Mouse (Mus musculus) kidney, embryonic 16.5 days (tissue): ENCODE measurements around the gene Gm16381. TPM values are rescaled to one million over a fixed set of nuclear protein-coding genes. Genes with fewer than 3 reads are reported as not detected.
"Not testable (repeated sequence)": the region's sequence is repeated elsewhere in the genome, so short reads cannot be mapped to it uniquely, and the experiment has no call there.

Experiments used
- ATAC-seq: fragments of 200-750 bp; cut with Nextera tagmentation; 2 replicates; pipeline ENCODE4 v1.8.0; 2017; ENCODE audit warnings: moderate TSS enrichment; ENCODE audit not compliant: low FRiP score, low TSS enrichment
- H3K27ac ChIP-seq: fragments of 300-500 bp; sonication (generic); 2 replicates; pipeline ENCODE4 v1.5.1; 2014; ENCODE audit warnings: low read length
- H3K27me3 ChIP-seq: fragments of 300-500 bp; sonication (generic); 2 replicates; pipeline ENCODE4 v1.6.1; 2014; ENCODE audit warnings: low read length, control low read depth, mixed read lengths; ENCODE audit not compliant: insufficient read depth
- H3K36me3 ChIP-seq: fragments of 300-500 bp; sonication (generic); 2 replicates; pipeline ENCODE4 v1.6.1; 2014; ENCODE audit warnings: low read length, control low read depth, mixed read lengths; ENCODE audit not compliant: insufficient read depth
- H3K4me1 ChIP-seq: fragments of 300-500 bp; sonication (generic); 2 replicates; pipeline ENCODE4 v1.6.1; 2014; ENCODE audit warnings: low read length, control low read depth, mixed read lengths; ENCODE audit not compliant: insufficient read depth
- H3K4me2 ChIP-seq: fragments of 300-500 bp; sonication (generic); replicated peaks from 2 replicates; pipeline ENCODE4 v1.6.1; 2014; ENCODE audit warnings: low read depth, low read length
- H3K4me3 ChIP-seq: fragments of 300-500 bp; sonication (generic); 2 replicates; pipeline ENCODE4 v1.5.1; 2014; ENCODE audit warnings: mild to moderate bottlenecking, low read length
- H3K9ac ChIP-seq: fragments of 300-500 bp; sonication (generic); replicated peaks from 2 replicates; pipeline ENCODE4 v1.6.1; 2014; ENCODE audit warnings: low read length
- H3K9me3 ChIP-seq: fragments of 300-500 bp; sonication (generic); 2 replicates; pipeline ENCODE4 v1.6.1; 2016; ENCODE audit warnings: low read length, control low read depth
- WGBS: fragments of 180-500 bp; shearing (Covaris S2); extraction: QIAGEN DNeasy Blood & Tissue Kit; methylation state at CpG from one replicate; pipeline ENCODE4 v1.1.7; 2014; 5-methylcytosine and 5-hydroxymethylcytosine counted together
- polyA plus RNA-seq: library from polyadenylated mRNA; unstranded; fragments of >200 nt; fragmentation: Nextera tagmentation; extraction: Ambion mirVana; gene quantifications from 2 replicates; pipeline ENCODE4 v1.2.1, GENCODE M21; 2015

The Gm16381 gene
- polyA plus RNA-seq: not detected in 2 replicates

DNA sequence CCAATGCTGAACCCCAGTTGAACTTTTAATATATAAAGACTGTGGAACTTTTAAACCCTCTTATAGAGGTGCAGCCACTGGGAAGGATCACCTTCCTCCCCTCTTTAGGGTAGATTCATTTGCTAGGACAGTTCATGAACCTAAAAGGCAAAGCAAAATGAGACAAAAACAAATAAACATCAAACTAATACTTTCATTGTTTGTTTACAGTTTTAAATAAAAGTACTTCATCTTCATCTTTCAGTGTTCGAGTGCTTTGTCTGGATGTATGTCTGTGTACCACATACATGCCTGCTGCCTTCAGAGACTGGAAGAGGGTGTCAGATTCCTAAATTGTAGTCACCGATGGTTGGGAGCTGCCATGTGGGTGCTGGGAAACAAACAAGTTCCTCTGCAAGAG is at the start of gene Gm16381:
Gm16381 (minus strand) TSS at position 101 of the 400 bp plus-strand sequence.
- not testable (repeated sequence) for H3K4me3 ChIP-seq, H3K4me1 ChIP-seq, H3K9ac ChIP-seq, H3K9me3 ChIP-seq, H3K27me3 ChIP-seq, H3K36me3 ChIP-seq, H3K4me2 ChIP-seq, H3K27ac ChIP-seq, ATAC-seq
- WGBS: 90% methylated on average over 1 of the region's 2 CpGs

DNA sequence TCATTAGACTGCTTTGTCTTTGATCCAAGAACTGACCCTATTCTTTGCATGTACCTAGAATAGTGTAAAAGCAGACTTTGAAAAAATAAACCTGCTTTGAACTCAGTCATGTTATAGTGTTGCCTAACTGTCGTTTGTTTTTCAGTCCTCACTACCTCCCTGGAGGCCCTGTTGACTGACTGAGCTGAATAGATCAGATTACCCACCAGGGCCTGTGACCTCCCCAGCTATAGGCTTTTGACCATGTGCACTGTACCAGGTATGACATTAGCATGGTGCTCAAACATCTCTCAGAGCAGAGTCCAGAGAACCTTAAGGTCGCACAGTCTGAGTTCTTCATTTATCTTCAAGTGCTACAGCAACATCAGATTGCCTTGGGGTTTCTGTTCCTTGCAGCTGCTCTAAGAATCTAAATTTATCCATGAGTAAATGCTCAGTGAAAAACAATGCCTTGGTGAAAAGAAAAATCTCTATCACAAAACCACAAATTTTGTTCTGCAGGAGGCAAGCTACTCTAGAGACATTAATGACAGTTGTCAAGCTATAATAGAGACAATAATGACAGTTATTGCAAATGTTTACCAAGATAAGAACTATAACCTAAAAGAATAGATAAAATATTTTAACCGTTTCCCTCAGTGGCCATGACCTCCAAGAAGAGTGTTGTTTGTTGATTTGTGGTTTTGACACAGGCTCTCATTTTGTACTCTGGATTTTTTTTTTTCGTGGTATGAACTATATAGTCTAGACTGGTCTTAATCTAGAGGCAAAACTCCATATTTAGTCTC is 8.7 kb upstream of the Gm16381 start:
- H3K9ac ChIP-seq, H3K27me3 ChIP-seq, H3K4me1 ChIP-seq, H3K36me3 ChIP-seq, ATAC-seq, H3K4me2 ChIP-seq, H3K9me3 ChIP-seq, H3K27ac ChIP-seq, H3K4me3 ChIP-seq: not testable (repeated sequence)
- 68% methylated on average over 2 of the region's 4 CpGs for WGBS

DNA sequence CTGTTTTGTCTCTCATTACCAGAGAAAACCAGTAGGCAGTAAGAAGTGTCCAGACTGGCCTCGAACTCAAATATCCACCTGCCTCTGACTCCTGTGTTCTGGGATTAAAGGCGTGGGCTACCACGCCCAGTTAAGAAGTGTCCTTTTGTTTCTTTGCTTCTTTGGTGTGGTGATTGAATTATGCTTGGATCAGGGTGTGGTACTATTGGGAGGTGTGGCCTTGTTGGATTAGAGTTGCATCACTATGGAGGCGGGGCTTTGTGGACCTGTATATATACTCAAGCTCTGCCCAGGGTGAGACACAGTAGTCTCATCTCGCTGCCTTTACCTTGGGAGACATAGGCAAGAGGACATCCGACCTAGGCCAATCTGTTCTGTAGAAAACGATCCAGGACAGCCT is 25.9 kb downstream of the Gm16381 start, which contains the start of gene Gm4027:
Gm4027 (plus strand) TSS at position 301 of the 400 bp plus-strand sequence.
- H3K4me1 ChIP-seq, H3K27ac ChIP-seq, H3K9me3 ChIP-seq, H3K27me3 ChIP-seq, H3K36me3 ChIP-seq, H3K4me2 ChIP-seq, H3K9ac ChIP-seq, ATAC-seq, H3K4me3 ChIP-seq: not testable (repeated sequence)
- 85% methylated on average over 6 of the region's 7 CpGs for WGBS

DNA sequence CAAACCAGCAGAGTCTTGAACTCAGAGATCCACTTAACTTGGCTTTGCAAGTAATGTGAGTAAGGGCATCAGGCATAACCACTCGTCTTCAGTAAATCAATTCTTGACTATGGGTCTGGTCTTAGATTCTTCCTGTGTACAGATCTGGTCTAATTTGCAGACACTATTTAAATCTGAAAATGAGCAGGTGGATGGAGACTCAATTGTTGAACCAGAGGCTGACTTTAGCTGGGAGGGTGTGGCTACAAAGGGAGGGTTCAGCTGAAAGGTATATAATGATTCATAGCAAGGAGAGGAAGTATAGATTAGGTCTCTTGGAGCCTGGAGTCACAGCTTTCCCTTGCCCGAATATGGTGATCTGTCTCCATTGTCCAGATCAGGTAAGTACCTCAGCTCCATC is 42.0 kb downstream of the Gm16381 start, which contains the start of gene Oog1:
Oog1 (plus strand) TSS at position 301 of the 400 bp plus-strand sequence.
- not testable (repeated sequence) for H3K27me3 ChIP-seq, ATAC-seq, H3K9me3 ChIP-seq, H3K4me3 ChIP-seq, H3K4me2 ChIP-seq, H3K27ac ChIP-seq, H3K9ac ChIP-seq, H3K4me1 ChIP-seq, H3K36me3 ChIP-seq
- WGBS: 38% methylated on average over 1 of the region's 2 CpGs

DNA sequence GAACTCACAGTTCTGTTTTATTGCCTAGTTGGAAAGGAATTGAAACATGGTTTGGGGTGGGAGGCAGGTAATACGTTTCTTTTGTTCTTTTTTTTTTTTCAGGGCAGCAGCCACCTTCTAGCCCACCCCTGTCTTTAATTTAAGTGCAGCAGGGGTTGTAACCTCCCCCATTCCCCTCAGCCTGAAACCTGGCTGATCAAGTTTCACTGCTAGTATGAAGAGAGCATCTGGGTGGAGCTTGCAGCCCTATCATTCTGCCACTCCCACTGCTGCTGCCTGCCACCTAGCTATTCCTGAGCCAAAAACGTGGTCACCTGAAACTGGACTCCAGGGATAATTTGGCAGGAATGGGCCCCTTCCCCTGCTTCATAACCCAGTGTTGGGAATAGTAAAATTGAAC is 43.0 kb downstream of the Gm16381 start:
- not testable (repeated sequence) for H3K9me3 ChIP-seq, H3K4me1 ChIP-seq, H3K9ac ChIP-seq, ATAC-seq, H3K4me3 ChIP-seq, H3K36me3 ChIP-seq, H3K4me2 ChIP-seq, H3K27me3 ChIP-seq, H3K27ac ChIP-seq
- WGBS: 0% methylated on average over 2 of the region's 2 CpGs

Other genes starting within 250 kb of the Gm16381 start
- 252 and 265 TPM in 2 replicates for gene Slirp, start 200.7 kb downstream of the Gm16381 start, polyA plus RNA-seq
- gene Alkbh1, start 200.6 kb downstream of the Gm16381 start, polyA plus RNA-seq: 59.8 and 63.9 TPM in 2 replicates
- gene Snw1, start 172.3 kb downstream of the Gm16381 start, polyA plus RNA-seq: 136 and 142 TPM in 2 replicates
- not detected in 2 replicates for gene Gm5788, start 149.9 kb downstream of the Gm16381 start, polyA plus RNA-seq
- not detected in 2 replicates for gene Gm8300, start 130.3 kb downstream of the Gm16381 start, polyA plus RNA-seq
- gene Oog1, start 41.9 kb downstream of the Gm16381 start, polyA plus RNA-seq: not detected in 2 replicates
- not detected in 2 replicates for gene Gm4027, start 25.8 kb downstream of the Gm16381 start, polyA plus RNA-seq
- not detected in 2 replicates for gene Gm21319, start 131.1 kb upstream of the Gm16381 start, polyA plus RNA-seq
- gene Gm21936, start 150.9 kb upstream of the Gm16381 start, polyA plus RNA-seq: not detected in 2 replicates
- not detected in 2 replicates for gene BB287469, start 172.0 kb upstream of the Gm16381 start, polyA plus RNA-seq
- gene Gm2001, start 197.7 kb upstream of the Gm16381 start, polyA plus RNA-seq: not detected in 2 replicates
- gene Gm2016, start 229.5 kb upstream of the Gm16381 start, polyA plus RNA-seq: 0.13 TPM in 1 of 2 replicates, not detected in the other